Mouse (Mus musculus): ENCODE data around the gene BC067074. TPM values are rescaled to one million over a fixed set of nuclear protein-coding genes. Genes with fewer than 3 reads are reported as not detected.

The BC067074 gene
- polyA plus RNA-seq, 1 experiment from 2014 or later = 0.73 TPM

- Histone ChIP-seq H3K9ac (replicated peaks; ENCODE audit: low read depth, low read length) (no peak overlapping the region), H3K27me3 (replicated peaks; ENCODE audit: control insufficient read depth, insufficient read depth, low read length) (no peaks in the 10 kb centered on the region), H3K4me3 (replicated peaks; ENCODE audit: low read length) (no peak overlapping the region), H3K27ac (ENCODE audit: low read length) (no peak overlapping the region), H3K36me3 (ENCODE audit: control insufficient read depth, insufficient read depth) (no peaks in the 10 kb centered on the region), H3K9me3 (ENCODE audit: control insufficient read depth, low read length) (no peaks in the 10 kb centered on the region), H3K4me1 (replicated peaks; ENCODE audit: control insufficient read depth, insufficient read depth, low read length) (peaks cover 12% of the 10 kb centered on the region), H3K4me2 (ENCODE audit: low read length) (no peak overlapping the region)
- no peak for ATAC-seq
- WGBS = 65% methylated on average over 10 of the region's 10 CpGs
Measured at GRCm38 (mm10) chr13:113295817-113296485, 3.0 kb downstream of the BC067074 start.

GRCm38 (mm10) chr13:113306581-113306980 lies 13.6 kb downstream of the BC067074 start:
- Histone ChIP-seq H3K27me3 (replicated peaks; ENCODE audit: control insufficient read depth, insufficient read depth, low read length) (no peaks in the 10 kb centered on the region), H3K27ac (ENCODE audit: low read length) (no peak overlapping the region), H3K4me1 (replicated peaks; ENCODE audit: control insufficient read depth, insufficient read depth, low read length) (no peaks in the 10 kb centered on the region), H3K9me3 (ENCODE audit: control insufficient read depth, low read length) (no peaks in the 10 kb centered on the region), H3K4me2 (ENCODE audit: low read length) (no peak overlapping the region), H3K4me3 (replicated peaks; ENCODE audit: low read length) (no peak overlapping the region), H3K9ac (replicated peaks; ENCODE audit: low read depth, low read length) (no peak overlapping the region), H3K36me3 (ENCODE audit: control insufficient read depth, insufficient read depth) (no peaks in the 10 kb centered on the region)
- WGBS = 91% methylated on average over 4 of the region's 4 CpGs
- ATAC-seq = no peak

- Histone ChIP-seq H3K9ac (replicated peaks; ENCODE audit: low read depth, low read length) (no peak overlapping the region), H3K27me3 (replicated peaks; ENCODE audit: control insufficient read depth, insufficient read depth, low read length) (no peaks in the 10 kb centered on the region), H3K4me2 (ENCODE audit: low read length) (no peak overlapping the region), H3K27ac (ENCODE audit: low read length) (no peak overlapping the region), H3K36me3 (ENCODE audit: control insufficient read depth, insufficient read depth) (no peaks in the 10 kb centered on the region), H3K4me3 (replicated peaks; ENCODE audit: low read length) (no peak overlapping the region), H3K4me1 (replicated peaks; ENCODE audit: control insufficient read depth, insufficient read depth, low read length) (no peaks in the 10 kb centered on the region), H3K9me3 (ENCODE audit: control insufficient read depth, low read length) (no peaks in the 10 kb centered on the region)
- WGBS = 89% methylated on average over 5 of the region's 5 CpGs
- ATAC-seq = no peak
Measured at GRCm38 (mm10) chr13:113319588-113319987, 26.6 kb downstream of the BC067074 start.

GRCm38 (mm10) chr13:113321972-113322371 lies 29.0 kb downstream of the BC067074 start:
- no peaks in the 10 kb centered on the region for H3K9me3 ChIP-seq (ENCODE audit: control insufficient read depth, low read length)

GRCm38 (mm10) chr13:113324241-113324640 lies 31.3 kb downstream of the BC067074 start:
- no peak overlapping the region for H3K27ac ChIP-seq (ENCODE audit: low read length)
- H3K4me2 ChIP-seq (ENCODE audit: low read length) = no peak overlapping the region
- H3K9ac ChIP-seq (replicated peaks; ENCODE audit: low read depth, low read length) = no peak overlapping the region
- no peaks in the 10 kb centered on the region for H3K9me3 ChIP-seq (ENCODE audit: control insufficient read depth, low read length)
- no peak for ATAC-seq
- no peaks in the 10 kb centered on the region for H3K36me3 ChIP-seq (ENCODE audit: control insufficient read depth, insufficient read depth)
- 66% methylated on average over 3 of the region's 3 CpGs for WGBS
- no peaks in the 10 kb centered on the region for H3K4me1 ChIP-seq (replicated peaks; ENCODE audit: control insufficient read depth, insufficient read depth, low read length)
- no peaks in the 10 kb centered on the region for H3K27me3 ChIP-seq (replicated peaks; ENCODE audit: control insufficient read depth, insufficient read depth, low read length)
- H3K4me3 ChIP-seq (replicated peaks; ENCODE audit: low read length) = no peak overlapping the region

More at GRCm38 (mm10) chr13:113321972-113322371, 29.0 kb downstream of the BC067074 start:
- Histone ChIP-seq H3K9ac (replicated peaks; ENCODE audit: low read depth, low read length) (no peak overlapping the region), H3K27me3 (replicated peaks; ENCODE audit: control insufficient read depth, insufficient read depth, low read length) (no peaks in the 10 kb centered on the region), H3K27ac (ENCODE audit: low read length) (no peak overlapping the region), H3K4me3 (replicated peaks; ENCODE audit: low read length) (no peak overlapping the region), H3K4me1 (replicated peaks; ENCODE audit: control insufficient read depth, insufficient read depth, low read length) (no peaks in the 10 kb centered on the region), H3K4me2 (ENCODE audit: low read length) (no peak overlapping the region), H3K36me3 (ENCODE audit: control insufficient read depth, insufficient read depth) (no peaks in the 10 kb centered on the region)
- 18% methylated on average over 6 of the region's 6 CpGs for WGBS
- ATAC-seq = peak; percentile 43; the same call in 1 of the 2 replicates

GRCm38 (mm10) chr13:113325678-113326077 lies 32.7 kb downstream of the BC067074 start:
- Histone ChIP-seq H3K4me2 (ENCODE audit: low read length) (no peak overlapping the region), H3K27me3 (replicated peaks; ENCODE audit: control insufficient read depth, insufficient read depth, low read length) (no peaks in the 10 kb centered on the region), H3K27ac (ENCODE audit: low read length) (no peak overlapping the region), H3K9me3 (ENCODE audit: control insufficient read depth, low read length) (no peaks in the 10 kb centered on the region), H3K36me3 (ENCODE audit: control insufficient read depth, insufficient read depth) (no peaks in the 10 kb centered on the region), H3K4me3 (replicated peaks; ENCODE audit: low read length) (no peak overlapping the region), H3K4me1 (replicated peaks; ENCODE audit: control insufficient read depth, insufficient read depth, low read length) (no peaks in the 10 kb centered on the region), H3K9ac (replicated peaks; ENCODE audit: low read depth, low read length) (no peak overlapping the region)
- no peak for ATAC-seq
- 86% methylated on average over 3 of the region's 3 CpGs for WGBS

- ATAC-seq = no peak
- no peak overlapping the region for H3K9ac ChIP-seq (replicated peaks; ENCODE audit: low read depth, low read length)
- no peaks in the 10 kb centered on the region for H3K27me3 ChIP-seq (replicated peaks; ENCODE audit: control insufficient read depth, insufficient read depth, low read length)
- H3K4me3 ChIP-seq (replicated peaks; ENCODE audit: low read length) = no peak overlapping the region
- H3K4me1 ChIP-seq (replicated peaks; ENCODE audit: control insufficient read depth, insufficient read depth, low read length) = no peaks in the 10 kb centered on the region
- no peak overlapping the region for H3K4me2 ChIP-seq (ENCODE audit: low read length)
- H3K36me3 ChIP-seq (ENCODE audit: control insufficient read depth, insufficient read depth) = no peaks in the 10 kb centered on the region
- WGBS = 81% methylated on average over 7 of the region's 7 CpGs
- no peak overlapping the region for H3K27ac ChIP-seq (ENCODE audit: low read length)
- H3K9me3 ChIP-seq (ENCODE audit: control insufficient read depth, low read length) = no peaks in the 10 kb centered on the region
Measured at GRCm38 (mm10) chr13:113332256-113332655, 39.3 kb downstream of the BC067074 start.

GRCm38 (mm10) chr13:113333374-113333773 lies 40.4 kb downstream of the BC067074 start:
- H3K27ac ChIP-seq (ENCODE audit: low read length) = no peak overlapping the region
- H3K9me3 ChIP-seq (ENCODE audit: control insufficient read depth, low read length) = no peaks in the 10 kb centered on the region
- no peak overlapping the region for H3K4me2 ChIP-seq (ENCODE audit: low read length)
- H3K4me1 ChIP-seq (replicated peaks; ENCODE audit: control insufficient read depth, insufficient read depth, low read length) = no peaks in the 10 kb centered on the region
- 89% methylated on average over 6 of the region's 6 CpGs for WGBS
- no peaks in the 10 kb centered on the region for H3K36me3 ChIP-seq (ENCODE audit: control insufficient read depth, insufficient read depth)
- H3K4me3 ChIP-seq (replicated peaks; ENCODE audit: low read length) = no peak overlapping the region
- no peak overlapping the region for H3K9ac ChIP-seq (replicated peaks; ENCODE audit: low read depth, low read length)
- no peaks in the 10 kb centered on the region for H3K27me3 ChIP-seq (replicated peaks; ENCODE audit: control insufficient read depth, insufficient read depth, low read length)
- no peak for ATAC-seq

GRCm38 (mm10) chr13:113333931-113334330 lies 41.0 kb downstream of the BC067074 start:
- 84% methylated on average over 5 of the region's 5 CpGs for WGBS

GRCm38 (mm10) chr13:113334773-113335172 lies 41.8 kb downstream of the BC067074 start:
- no peak for ATAC-seq
- no peak overlapping the region for H3K27ac ChIP-seq (ENCODE audit: low read length)
- H3K4me3 ChIP-seq (replicated peaks; ENCODE audit: low read length) = no peak overlapping the region
- H3K36me3 ChIP-seq (ENCODE audit: control insufficient read depth, insufficient read depth) = no peaks in the 10 kb centered on the region
- no peak overlapping the region for H3K9ac ChIP-seq (replicated peaks; ENCODE audit: low read depth, low read length)
- no peaks in the 10 kb centered on the region for H3K4me1 ChIP-seq (replicated peaks; ENCODE audit: control insufficient read depth, insufficient read depth, low read length)
- H3K9me3 ChIP-seq (ENCODE audit: control insufficient read depth, low read length) = no peaks in the 10 kb centered on the region
- 65% methylated on average over 4 of the region's 4 CpGs for WGBS
- no peaks in the 10 kb centered on the region for H3K27me3 ChIP-seq (replicated peaks; ENCODE audit: control insufficient read depth, insufficient read depth, low read length)
- no peak overlapping the region for H3K4me2 ChIP-seq (ENCODE audit: low read length)

More at GRCm38 (mm10) chr13:113333931-113334330, 41.0 kb downstream of the BC067074 start:
- no peak overlapping the region for H3K4me2 ChIP-seq (ENCODE audit: low read length)
- no peak for ATAC-seq
- no peaks in the 10 kb centered on the region for H3K36me3 ChIP-seq (ENCODE audit: control insufficient read depth, insufficient read depth)
- H3K4me3 ChIP-seq (replicated peaks; ENCODE audit: low read length) = no peak overlapping the region
- H3K9ac ChIP-seq (replicated peaks; ENCODE audit: low read depth, low read length) = no peak overlapping the region
- H3K27me3 ChIP-seq (replicated peaks; ENCODE audit: control insufficient read depth, insufficient read depth, low read length) = no peaks in the 10 kb centered on the region
- no peaks in the 10 kb centered on the region for H3K4me1 ChIP-seq (replicated peaks; ENCODE audit: control insufficient read depth, insufficient read depth, low read length)
- H3K9me3 ChIP-seq (ENCODE audit: control insufficient read depth, low read length) = no peaks in the 10 kb centered on the region
- H3K27ac ChIP-seq (ENCODE audit: low read length) = no peak overlapping the region

Measured in forebrain, embryonic 16.5 days (tissue).